Mouse (Mus musculus): ENCODE results near the gene Shisal2a.

- TF ChIP-seq CTCF (IDR thresholded peaks at IDR 0.05) (no peak), EP300 (IDR thresholded peaks at IDR 0.05) (no peak)
Measured at GRCm38 (mm10) chr4:108348256-108348875, 34.8 kb downstream of the Shisal2a start.

All from lung, postnatal 0 days (tissue).